ENCODE assay signal across 24 mouse cellular contexts in genomic region chr7:25285511-25286238, GRCm38 (mm10). TPM values are rescaled to one million over a fixed set of nuclear protein-coding genes. Genes with fewer than 3 reads are reported as not detected.
DNase-seq lines count a peak whose midpoint lies in the region; ATAC-seq lines count a peak whose summit lies in the region.
"Had no signal": no experiment of that assay in that cellular context is flagged by ENCODE, and none has a peak within 500 bp of the region (broad histone marks: within the 10 kb centered on the region; RNA-seq: fewer than 3 reads in every experiment).

No protein-coding gene starts in this region.

- H3K36me3 ChIP-seq in hindbrain, embryonic 12.5 days: peaks cover 60% of the 10 kb centered on the region
- peaks cover 31% of the 10 kb centered on the region for H3K36me3 ChIP-seq in hindbrain, embryonic 11.5 days (ENCODE audit: control insufficient read depth, insufficient read depth, low read length)
- peaks cover 61% of the 10 kb centered on the region for H3K36me3 ChIP-seq in midbrain, embryonic 13.5 days
- peaks cover 54% of the 10 kb centered on the region for H3K36me3 ChIP-seq in midbrain, embryonic 16.5 days (ENCODE audit: control insufficient read depth, insufficient read depth, low read length)
- H3K36me3 ChIP-seq in neural tube, embryonic 14.5 days (ENCODE audit: control insufficient read depth, insufficient read depth, low read length): peaks cover 50% of the 10 kb centered on the region

- peaks cover 37% of the 10 kb centered on the region for H3K4me1 ChIP-seq in hindbrain, embryonic 12.5 days
- peaks cover 23% of the 10 kb centered on the region for H3K4me1 ChIP-seq in hindbrain, embryonic 11.5 days (replicated peaks; ENCODE audit: control insufficient read depth, insufficient read depth, low read length)
- H3K4me1 ChIP-seq in midbrain, embryonic 13.5 days (replicated peaks): peaks cover 46% of the 10 kb centered on the region
- H3K4me1 ChIP-seq in midbrain, embryonic 16.5 days (ENCODE audit: control insufficient read depth, insufficient read depth, low read length): peaks cover 30% of the 10 kb centered on the region
- peaks cover 30% of the 10 kb centered on the region for H3K4me1 ChIP-seq in neural tube, embryonic 14.5 days (ENCODE audit: control insufficient read depth, insufficient read depth, low read length)

- no peak overlapping the region for H3K9ac ChIP-seq in hindbrain, embryonic 12.5 days
- no peak overlapping the region for H3K9ac ChIP-seq in hindbrain, embryonic 11.5 days (ENCODE audit: low read depth, low read length)
- H3K9ac ChIP-seq in midbrain, embryonic 13.5 days (replicated peaks): 0 out of 2 replicates have a peak overlapping the region, but pooled peaks have one; percentile 86
- H3K9ac ChIP-seq in midbrain, embryonic 16.5 days (ENCODE audit: low read depth, low read length): no peak overlapping the region
- H3K9ac ChIP-seq in neural tube, embryonic 14.5 days (replicated peaks; ENCODE audit: low read depth, low read length): no peak overlapping the region
- H3K9ac ChIP-seq: forebrain, postnatal 0 days; stomach, embryonic 15.5 days had no signal

- DNase-seq in cerebellum, adult 11 months: peak; percentile 24
- DNase-seq in cerebellum, postnatal 14 days: no peak
- no peak for DNase-seq in hindbrain, embryonic 11.5 days (ENCODE audit: low spot score)
- DNase-seq: embryo, embryonic 11 days; forebrain, postnatal 0 days; heart, postnatal 14 days; lung, adult 18-20 months; lung, postnatal 14 days; right cerebral cortex, postnatal 14 days; spleen, adult 18-20 months had no signal

- H3K9me3 ChIP-seq in hindbrain, embryonic 12.5 days (replicated peaks): no peaks in the 10 kb centered on the region
- no peaks in the 10 kb centered on the region for H3K9me3 ChIP-seq in hindbrain, embryonic 11.5 days (ENCODE audit: control insufficient read depth, low read length)
- no peaks in the 10 kb centered on the region for H3K9me3 ChIP-seq in midbrain, embryonic 13.5 days
- H3K9me3 ChIP-seq in midbrain, embryonic 16.5 days (replicated peaks; ENCODE audit: control insufficient read depth, low read length, poor library complexity, severe bottlenecking): no peaks in the 10 kb centered on the region
- no peaks in the 10 kb centered on the region for H3K9me3 ChIP-seq in neural tube, embryonic 14.5 days (ENCODE audit: control insufficient read depth, low read length)
- H3K9me3 ChIP-seq: kidney, embryonic 15.5 days; limb, embryonic 10.5 days; stomach, embryonic 15.5 days had no signal

- 91% methylated on average over 20 of the region's 20 CpGs for WGBS in hindbrain, embryonic 12.5 days
- WGBS in hindbrain, embryonic 11.5 days: 93% methylated on average over 20 of the region's 20 CpGs
- 93% methylated on average over 20 of the region's 20 CpGs for WGBS in midbrain, embryonic 13.5 days
- WGBS in midbrain, embryonic 16.5 days: 90% methylated on average over 20 of the region's 20 CpGs
- 81% methylated on average over 20 of the region's 20 CpGs for WGBS in neural tube, embryonic 14.5 days

- ATAC-seq in hindbrain, embryonic 12.5 days (ENCODE audit: low FRiP score): no peak
- ATAC-seq in hindbrain, embryonic 11.5 days (ENCODE audit: low FRiP score): no peak
- ATAC-seq in midbrain, embryonic 13.5 days: no peak
- no peak for ATAC-seq in midbrain, embryonic 16.5 days
- ATAC-seq in neural tube, embryonic 14.5 days (ENCODE audit: low read depth): no peak
- ATAC-seq: forebrain, postnatal 0 days had no signal

- H3K4me3 ChIP-seq in hindbrain, embryonic 12.5 days: no peak overlapping the region
- H3K4me3 ChIP-seq in hindbrain, embryonic 11.5 days (ENCODE audit: low read depth, low read length): no peak overlapping the region
- H3K4me3 ChIP-seq in midbrain, embryonic 13.5 days (replicated peaks): no peak overlapping the region
- no peak overlapping the region for H3K4me3 ChIP-seq in midbrain, embryonic 16.5 days (ENCODE audit: low read depth, low read length)
- no peak overlapping the region for H3K4me3 ChIP-seq in neural tube, embryonic 14.5 days (ENCODE audit: low read depth, low read length)
- H3K4me3 ChIP-seq: heart, embryonic 12.5 days; kidney, embryonic 15.5 days; stomach, embryonic 15.5 days had no signal

- 0 out of 2 replicates have a peak overlapping the region, but pooled peaks have one; percentile 18 for H3K27ac ChIP-seq in hindbrain, embryonic 12.5 days
- no peak overlapping the region for H3K27ac ChIP-seq in hindbrain, embryonic 11.5 days (ENCODE audit: low read depth, low read length)
- no peak overlapping the region for H3K27ac ChIP-seq in midbrain, embryonic 13.5 days
- H3K27ac ChIP-seq in midbrain, embryonic 16.5 days (ENCODE audit: low read length): no peak overlapping the region
- H3K27ac ChIP-seq in neural tube, embryonic 14.5 days (ENCODE audit: low read depth, low read length): no peak overlapping the region
- H3K27ac ChIP-seq: kidney, embryonic 15.5 days; limb, embryonic 10.5 days; stomach, embryonic 15.5 days had no signal

- no peak overlapping the region for H3K4me2 ChIP-seq in hindbrain, embryonic 12.5 days (replicated peaks)
- no peak overlapping the region for H3K4me2 ChIP-seq in hindbrain, embryonic 11.5 days (replicated peaks; ENCODE audit: low read depth, low read length)
- no peak overlapping the region for H3K4me2 ChIP-seq in midbrain, embryonic 13.5 days (replicated peaks)
- H3K4me2 ChIP-seq in midbrain, embryonic 16.5 days (ENCODE audit: low read length): no peak overlapping the region
- 0 out of 2 replicates have a peak overlapping the region, but pooled peaks have one; percentile 90 for H3K4me2 ChIP-seq in neural tube, embryonic 14.5 days (ENCODE audit: low read depth, low read length)
- H3K4me2 ChIP-seq: stomach, embryonic 15.5 days had no signal

- no peaks in the 10 kb centered on the region for H3K27me3 ChIP-seq in hindbrain, embryonic 12.5 days
- H3K27me3 ChIP-seq in hindbrain, embryonic 11.5 days (ENCODE audit: control insufficient read depth, insufficient read depth, low read length): no peaks in the 10 kb centered on the region
- H3K27me3 ChIP-seq in midbrain, embryonic 13.5 days: no peaks in the 10 kb centered on the region
- no peaks in the 10 kb centered on the region for H3K27me3 ChIP-seq in midbrain, embryonic 16.5 days (ENCODE audit: control insufficient read depth, insufficient read depth, low read depth, low read length)
- H3K27me3 ChIP-seq in neural tube, embryonic 14.5 days (ENCODE audit: control insufficient read depth, insufficient read depth, low read length): no peaks in the 10 kb centered on the region
- H3K27me3 ChIP-seq: CH12.LX; heart, embryonic 12.5 days; kidney, embryonic 15.5 days; megakaryocyte, embryonic 14.5 days; stomach, embryonic 15.5 days had no signal

RNA-seq across cellular contexts. Expression of gene Pafah1b3, which starts 12.1 kb away (rescaled TPM):
- polyA plus RNA-seq in hindbrain, embryonic 12.5 days (2016; fragmentation: Nextera tagmentation; extraction: Ambion mirVana): 391 and 405 TPM in 2 replicates
- 335 and 344 TPM in 2 replicates for polyA plus RNA-seq in hindbrain, embryonic 11.5 days (2014; fragmentation: Nextera tagmentation; extraction: Ambion mirVana)
- 665 and 668 TPM in 2 replicates for polyA plus RNA-seq in midbrain, embryonic 13.5 days (2015; fragmentation: Nextera tagmentation; extraction: Ambion mirVana)
- polyA plus RNA-seq in midbrain, embryonic 16.5 days (2015; fragmentation: Nextera tagmentation; extraction: Ambion mirVana): 672 and 703 TPM in 2 replicates
- 561 and 590 TPM in 2 replicates for polyA plus RNA-seq in neural tube, embryonic 14.5 days (2014; fragmentation: Nextera tagmentation; extraction: Ambion mirVana)

RNA-seq across cellular contexts. Expression of gene Prr19, which starts 15.5 kb away (rescaled TPM):
- polyA plus RNA-seq in hindbrain, embryonic 12.5 days (2016; fragmentation: Nextera tagmentation; extraction: Ambion mirVana): 0.87 and 1.1 TPM in 2 replicates
- 0.86 and 1.3 TPM in 2 replicates for polyA plus RNA-seq in hindbrain, embryonic 11.5 days (2014; fragmentation: Nextera tagmentation; extraction: Ambion mirVana)
- 2.1 and 3.1 TPM in 2 replicates for polyA plus RNA-seq in midbrain, embryonic 13.5 days (2015; fragmentation: Nextera tagmentation; extraction: Ambion mirVana)
- polyA plus RNA-seq in midbrain, embryonic 16.5 days (2015; fragmentation: Nextera tagmentation; extraction: Ambion mirVana): 4.3 and 5.6 TPM in 2 replicates
- 2.7 and 4.3 TPM in 2 replicates for polyA plus RNA-seq in neural tube, embryonic 14.5 days (2014; fragmentation: Nextera tagmentation; extraction: Ambion mirVana)
- polyA plus RNA-seq: heart, embryonic 12.5 days; large intestine, adult 2 months; liver, adult 2 months; urinary bladder, adult 2 months had no signal

RNA-seq across cellular contexts. Expression of gene Cic, which starts 18.2 kb away (rescaled TPM):
- polyA plus RNA-seq in hindbrain, embryonic 12.5 days (2016; fragmentation: Nextera tagmentation; extraction: Ambion mirVana): 41.1 and 42.4 TPM in 2 replicates
- polyA plus RNA-seq in hindbrain, embryonic 11.5 days (2014; fragmentation: Nextera tagmentation; extraction: Ambion mirVana): 25.4 and 39.0 TPM in 2 replicates
- 37.6 and 44.2 TPM in 2 replicates for polyA plus RNA-seq in midbrain, embryonic 13.5 days (2015; fragmentation: Nextera tagmentation; extraction: Ambion mirVana)
- 33.8 and 38.8 TPM in 2 replicates for polyA plus RNA-seq in midbrain, embryonic 16.5 days (2015; fragmentation: Nextera tagmentation; extraction: Ambion mirVana)
- 43.3 and 46.6 TPM in 2 replicates for polyA plus RNA-seq in neural tube, embryonic 14.5 days (2014; fragmentation: Nextera tagmentation; extraction: Ambion mirVana)

RNA-seq across cellular contexts. Expression of gene Tmem145, which starts 20.2 kb away (rescaled TPM):
- polyA plus RNA-seq in hindbrain, embryonic 12.5 days (2016; fragmentation: Nextera tagmentation; extraction: Ambion mirVana): 24.3 and 25.9 TPM in 2 replicates
- polyA plus RNA-seq in hindbrain, embryonic 11.5 days (2014; fragmentation: Nextera tagmentation; extraction: Ambion mirVana): 9.9 and 10.6 TPM in 2 replicates
- polyA plus RNA-seq in midbrain, embryonic 13.5 days (2015; fragmentation: Nextera tagmentation; extraction: Ambion mirVana): 41.1 and 47.1 TPM in 2 replicates
- polyA plus RNA-seq in midbrain, embryonic 16.5 days (2015; fragmentation: Nextera tagmentation; extraction: Ambion mirVana): 83.8 and 98.0 TPM in 2 replicates
- 70.6 and 94.9 TPM in 2 replicates for polyA plus RNA-seq in neural tube, embryonic 14.5 days (2014; fragmentation: Nextera tagmentation; extraction: Ambion mirVana)
- polyA plus RNA-seq: liver, adult 2 months; thymus, postnatal 0 days had no signal

RNA-seq across cellular contexts. Expression of gene Megf8, which starts 31.3 kb away (rescaled TPM):
- 20.9 and 23.0 TPM in 2 replicates for polyA plus RNA-seq in hindbrain, embryonic 12.5 days (2016; fragmentation: Nextera tagmentation; extraction: Ambion mirVana)
- 10.9 and 11.3 TPM in 2 replicates for polyA plus RNA-seq in hindbrain, embryonic 11.5 days (2014; fragmentation: Nextera tagmentation; extraction: Ambion mirVana)
- polyA plus RNA-seq in midbrain, embryonic 13.5 days (2015; fragmentation: Nextera tagmentation; extraction: Ambion mirVana): 18.9 and 19.8 TPM in 2 replicates
- polyA plus RNA-seq in midbrain, embryonic 16.5 days (2015; fragmentation: Nextera tagmentation; extraction: Ambion mirVana): 23.2 and 23.4 TPM in 2 replicates
- polyA plus RNA-seq in neural tube, embryonic 14.5 days (2014; fragmentation: Nextera tagmentation; extraction: Ambion mirVana): 22.6 and 22.9 TPM in 2 replicates
